In the genomic region with DNA sequence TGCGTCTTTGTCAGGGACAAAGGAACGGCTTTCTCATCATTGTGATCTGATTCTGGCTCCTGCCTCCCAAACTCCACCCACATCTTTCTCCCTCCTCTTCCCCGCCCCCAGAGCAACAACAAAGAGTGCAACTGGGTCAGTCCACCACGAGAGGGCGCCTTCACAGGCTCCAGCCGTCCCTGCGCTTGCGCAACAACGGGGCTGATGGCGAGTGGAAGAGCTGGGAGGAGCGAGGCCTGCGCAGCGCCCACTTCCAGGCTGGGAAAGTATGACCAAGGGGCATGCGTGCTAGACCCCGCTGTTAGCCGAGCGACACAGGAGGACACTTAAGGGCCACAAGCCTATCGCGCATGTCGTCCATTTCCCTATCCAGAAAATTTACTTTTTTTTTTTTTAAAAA, we compare ENCODE assay signal across 8 mouse cellular contexts. TPM values are rescaled to one million over a fixed set of nuclear protein-coding genes. Genes with fewer than 3 reads are reported as not detected.
DNase-seq lines count a peak whose midpoint lies in the region; ATAC-seq and TF ChIP-seq lines count a peak whose summit lies in the region.

No protein-coding gene starts in this region.

- in situ Hi-C loops in CH12.LX (cut with MboI; ENCODE audit: low pct_ligation_motif_present, low pct_unique_long_range_greater_than_20kb, low sequenced_read_pairs) = no loop called here

- peak; percentile 97 for DNase-seq in CH12.LX (ENCODE audit: extremely low read depth)
- peak; percentile 93 for DNase-seq in c-Kit-positive CD71-positive TER-119-negative erythroid progenitor cells, embryonic 14.5 days (ENCODE audit: low read depth)
- DNase-seq in forebrain, embryonic 11.5 days (ENCODE audit: low spot score) = peak; percentile 98
- peak; percentile 96 for DNase-seq in kidney, postnatal 25 days
- peak; percentile 94 for DNase-seq in liver, embryonic 13.5 days
- peak; percentile 99 for DNase-seq in neural tube, embryonic 10.5 days (ENCODE audit: extremely low spot score, low spot score)

- no peak for TF ChIP-seq EP300 in CH12.LX (IDR thresholded peaks at IDR 0.05; ENCODE audit: low read length)

- dilution Hi-C loops in CH12.LX (cut with MboI; ENCODE audit: extremely low pct_ligation_motif_present, extremely low pct_unique_long_range_greater_than_20kb, low sequenced_read_pairs) = no loop called here

- ATAC-seq in forebrain, embryonic 11.5 days (replicated peaks; ENCODE audit: low FRiP score) = peak; percentile 96
- peak; percentile 90 for ATAC-seq in heart, embryonic 16.5 days (replicated peaks; ENCODE audit: extremely low read depth, insufficient read depth, low FRiP score)
- ATAC-seq in liver, embryonic 13.5 days (ENCODE audit: low read depth) = peak; percentile 84
- ATAC-seq in stomach, embryonic 15.5 days (ENCODE audit: insufficient read depth, low FRiP score, low read depth) = peak; percentile 88

- H3K27me3 ChIP-seq in CH12.LX (replicated peaks) = peaks cover 71% of the 10 kb centered on the region
- no peaks in the 10 kb centered on the region for H3K27me3 ChIP-seq in forebrain, embryonic 11.5 days (ENCODE audit: control insufficient read depth, insufficient read depth, low read length)
- no peaks in the 10 kb centered on the region for H3K27me3 ChIP-seq in heart, embryonic 16.5 days (ENCODE audit: control insufficient read depth, insufficient read depth, low read length)
- H3K27me3 ChIP-seq in liver, embryonic 13.5 days = no peaks in the 10 kb centered on the region
- H3K27me3 ChIP-seq in stomach, embryonic 15.5 days (replicated peaks) = no peaks in the 10 kb centered on the region

- peak; percentile 77 for TF ChIP-seq POLR2A in CH12.LX (IDR thresholded peaks at IDR 0.05; ENCODE audit: low read depth, low read length)

- no peaks in the 10 kb centered on the region for H3K9me3 ChIP-seq in CH12.LX (replicated peaks; ENCODE audit: low read length)
- no peaks in the 10 kb centered on the region for H3K9me3 ChIP-seq in forebrain, embryonic 11.5 days (ENCODE audit: control insufficient read depth, low read length)
- H3K9me3 ChIP-seq in heart, embryonic 16.5 days (replicated peaks; ENCODE audit: control insufficient read depth, low read length) = no peaks in the 10 kb centered on the region
- no peaks in the 10 kb centered on the region for H3K9me3 ChIP-seq in liver, embryonic 13.5 days (replicated peaks)
- no peaks in the 10 kb centered on the region for H3K9me3 ChIP-seq in stomach, embryonic 15.5 days

- H3K4me3 ChIP-seq in CH12.LX (replicated peaks in 1 of 3; ENCODE audit: low read depth in 2 of 3, low read length in 2 of 3, poor library complexity in 1 of 3) = peak overlapping the region; percentile 8 to 33 (median 18)
- H3K4me3 ChIP-seq in forebrain, embryonic 11.5 days (ENCODE audit: low read depth, low read length) = peak overlapping the region; percentile 21
- peak overlapping the region; percentile 33 for H3K4me3 ChIP-seq in heart, embryonic 16.5 days (ENCODE audit: low read length)
- peak overlapping the region; percentile 33 for H3K4me3 ChIP-seq in liver, embryonic 13.5 days (replicated peaks)
- H3K4me3 ChIP-seq in stomach, embryonic 15.5 days (replicated peaks) = peak overlapping the region; percentile 26

- peaks cover 0 to 13% of the 10 kb centered on the region in 2 experiments; a peak in 3 of 4 replicates for H3K4me1 ChIP-seq in CH12.LX (ENCODE audit: control insufficient read depth in 1 of 2, insufficient read depth in 2 of 2)
- H3K4me1 ChIP-seq in forebrain, embryonic 11.5 days (replicated peaks; ENCODE audit: control insufficient read depth, insufficient read depth, low read length) = no peaks in the 10 kb centered on the region
- peaks cover 29% of the 10 kb centered on the region for H3K4me1 ChIP-seq in heart, embryonic 16.5 days (ENCODE audit: control insufficient read depth, insufficient read depth, low read length)
- H3K4me1 ChIP-seq in liver, embryonic 13.5 days (replicated peaks) = peaks cover 25% of the 10 kb centered on the region
- no peaks in the 10 kb centered on the region for H3K4me1 ChIP-seq in stomach, embryonic 15.5 days

- no peaks in the 10 kb centered on the region for H3K79me2 ChIP-seq in CH12.LX (replicated peaks; ENCODE audit: control insufficient read depth, extremely low read depth, insufficient read depth, poor library complexity, severe bottlenecking)

- TF ChIP-seq CTCF in CH12.LX (conservative IDR thresholded peaks at IDR 0.05 in 1 of 2, IDR thresholded peaks at IDR 0.05 in 1 of 2; ENCODE audit: low read depth in 2 of 2, low read length in 2 of 2) = peak; percentile 81 to 99

- peak overlapping the region; percentile 58 for H3K9ac ChIP-seq in CH12.LX (ENCODE audit: insufficient read depth, low read depth)
- peak overlapping the region; percentile 55; the same call in 1 of the 2 replicates for H3K9ac ChIP-seq in forebrain, embryonic 11.5 days (ENCODE audit: low read length)
- peak overlapping the region; percentile 11; the same call in 1 of the 2 replicates for H3K9ac ChIP-seq in heart, embryonic 16.5 days (ENCODE audit: low read length)
- H3K9ac ChIP-seq in liver, embryonic 13.5 days = peak overlapping the region; percentile 56
- no peak overlapping the region for H3K9ac ChIP-seq in stomach, embryonic 15.5 days

- peak; percentile 71 for TF ChIP-seq RAD21 in CH12.LX (IDR thresholded peaks at IDR 0.05; ENCODE audit: low read depth, low read length)

- H3K4me2 ChIP-seq in CH12.LX (ENCODE audit: insufficient read depth, low read depth, poor library complexity, severe bottlenecking) = peak overlapping the region; percentile 95
- H3K4me2 ChIP-seq in forebrain, embryonic 11.5 days (ENCODE audit: low read depth, low read length, severe bottlenecking) = peak overlapping the region; percentile 38; the same call in 1 of the 2 replicates
- peak overlapping the region; percentile 59 for H3K4me2 ChIP-seq in heart, embryonic 16.5 days (ENCODE audit: low read depth, low read length)
- peak overlapping the region; percentile 63 for H3K4me2 ChIP-seq in liver, embryonic 13.5 days
- peak overlapping the region; percentile 47 for H3K4me2 ChIP-seq in stomach, embryonic 15.5 days

- no peaks in the 10 kb centered on the region for H3K36me3 ChIP-seq in CH12.LX (replicated peaks in 1 of 2; ENCODE audit: control insufficient read depth in 1 of 2, insufficient read depth in 1 of 2, low read length in 1 of 2)
- no peaks in the 10 kb centered on the region for H3K36me3 ChIP-seq in forebrain, embryonic 11.5 days (ENCODE audit: control insufficient read depth, insufficient read depth, low read length)
- H3K36me3 ChIP-seq in heart, embryonic 16.5 days (ENCODE audit: control insufficient read depth, insufficient read depth) = no peaks in the 10 kb centered on the region
- H3K36me3 ChIP-seq in liver, embryonic 13.5 days = no peaks in the 10 kb centered on the region
- no peaks in the 10 kb centered on the region for H3K36me3 ChIP-seq in stomach, embryonic 15.5 days

- 2% methylated on average over 20 of the region's 20 CpGs for WGBS in forebrain, embryonic 11.5 days
- under 1% methylated on average over 20 of the region's 20 CpGs for WGBS in heart, embryonic 16.5 days
- 0% methylated on average over 20 of the region's 20 CpGs for WGBS in liver, embryonic 13.5 days (ENCODE audit: insufficient replicate concordance)
- under 1% methylated on average over 20 of the region's 20 CpGs for WGBS in stomach, embryonic 15.5 days

- no peak overlapping the region for H3K27ac ChIP-seq in CH12.LX (ENCODE audit: insufficient read depth, low read depth)
- peak overlapping the region; percentile 76; the same call in 1 of the 2 replicates for H3K27ac ChIP-seq in forebrain, embryonic 11.5 days (ENCODE audit: low read depth, low read length)
- H3K27ac ChIP-seq in heart, embryonic 16.5 days (ENCODE audit: low read length) = peak overlapping the region; percentile 1; the same call in 1 of the 2 replicates
- H3K27ac ChIP-seq in liver, embryonic 13.5 days = peak overlapping the region; percentile 80
- H3K27ac ChIP-seq in stomach, embryonic 15.5 days = 0 out of 2 replicates have a peak overlapping the region, but pooled peaks have one; percentile 32

RNA-seq across cellular contexts. Expression of a gene that starts 2.8 kb away (rescaled TPM):
- total RNA-seq in CH12.LX (2012; rRNA removed) (0.08 and 0.34 TPM in 2 replicates), CH12.LX (2014; rRNA removed) (not detected in 2 replicates)
- 0.39 and 0.45 TPM in 2 replicates for polyA plus RNA-seq in CH12.LX (2012; ENCODE audit: insufficient read length, low read depth)
- polyA plus RNA-seq in forebrain, embryonic 11.5 days (2014; fragmentation: Nextera tagmentation; extraction: Ambion mirVana) = not detected in 2 replicates
- polyA plus RNA-seq in heart, embryonic 16.5 days (2015; fragmentation: Nextera tagmentation; extraction: Ambion mirVana) = 27.9 and 29.4 TPM in 2 replicates
- 0.21 and 0.28 TPM in 2 replicates for polyA plus RNA-seq in liver, embryonic 13.5 days (2015; fragmentation: Nextera tagmentation; extraction: Ambion mirVana)
- polyA plus RNA-seq in stomach, embryonic 15.5 days (2015; fragmentation: Nextera tagmentation; extraction: Ambion mirVana) = 0.17 and 0.27 TPM in 2 replicates

RNA-seq across cellular contexts. Expression of a gene that starts 11.6 kb away (rescaled TPM):
- not detected in 2 replicates for total RNA-seq in CH12.LX (2012; rRNA removed)
- total RNA-seq in CH12.LX (2014; rRNA removed) = not detected in 2 replicates
- polyA plus RNA-seq in CH12.LX (2012; ENCODE audit: insufficient read length, low read depth) = not detected in 2 replicates
- not detected in 2 replicates for polyA plus RNA-seq in forebrain, embryonic 11.5 days (2014; fragmentation: Nextera tagmentation; extraction: Ambion mirVana)
- 0.33 TPM in 1 of 2 replicates, not detected in the other for polyA plus RNA-seq in heart, embryonic 16.5 days (2015; fragmentation: Nextera tagmentation; extraction: Ambion mirVana)
- not detected in 2 replicates for polyA plus RNA-seq in liver, embryonic 13.5 days (2015; fragmentation: Nextera tagmentation; extraction: Ambion mirVana)
- polyA plus RNA-seq in stomach, embryonic 15.5 days (2015; fragmentation: Nextera tagmentation; extraction: Ambion mirVana) = not detected in 2 replicates

RNA-seq across cellular contexts. Expression of a gene that starts 11.9 kb away (rescaled TPM):
- total RNA-seq in CH12.LX (2012; rRNA removed) = 21.2 and 21.8 TPM in 2 replicates
- total RNA-seq in CH12.LX (2014; rRNA removed) = 5.7 and 7.8 TPM in 2 replicates
- polyA plus RNA-seq in CH12.LX (2012; ENCODE audit: insufficient read length, low read depth) = 20.3 and 21.2 TPM in 2 replicates
- 17.2 and 18.6 TPM in 2 replicates for polyA plus RNA-seq in forebrain, embryonic 11.5 days (2014; fragmentation: Nextera tagmentation; extraction: Ambion mirVana)
- 5.8 and 6.4 TPM in 2 replicates for polyA plus RNA-seq in heart, embryonic 16.5 days (2015; fragmentation: Nextera tagmentation; extraction: Ambion mirVana)
- 10.0 and 10.6 TPM in 2 replicates for polyA plus RNA-seq in liver, embryonic 13.5 days (2015; fragmentation: Nextera tagmentation; extraction: Ambion mirVana)
- polyA plus RNA-seq in stomach, embryonic 15.5 days (2015; fragmentation: Nextera tagmentation; extraction: Ambion mirVana) = 10.3 TPM in 2 replicates

RNA-seq across cellular contexts. Expression of a gene that starts 30.7 kb away (rescaled TPM):
- total RNA-seq in CH12.LX (2012; rRNA removed) (0.04 and 0.17 TPM in 2 replicates), CH12.LX (2014; rRNA removed) (0.07 TPM in 1 of 2 replicates, not detected in the other)
- polyA plus RNA-seq in CH12.LX (2012; ENCODE audit: insufficient read length, low read depth) = not detected in 2 replicates
- polyA plus RNA-seq in forebrain, embryonic 11.5 days (2014; fragmentation: Nextera tagmentation; extraction: Ambion mirVana) = 56.8 and 59.2 TPM in 2 replicates
- polyA plus RNA-seq in heart, embryonic 16.5 days (2015; fragmentation: Nextera tagmentation; extraction: Ambion mirVana) = 8.6 and 9.0 TPM in 2 replicates
- polyA plus RNA-seq in liver, embryonic 13.5 days (2015; fragmentation: Nextera tagmentation; extraction: Ambion mirVana) = 35.4 and 36.3 TPM in 2 replicates
- 19.8 and 21.1 TPM in 2 replicates for polyA plus RNA-seq in stomach, embryonic 15.5 days (2015; fragmentation: Nextera tagmentation; extraction: Ambion mirVana)

RNA-seq across cellular contexts. Expression of a gene that starts 42.9 kb away (rescaled TPM):
- 0.13 TPM in 2 replicates for total RNA-seq in CH12.LX (2012; rRNA removed)
- total RNA-seq in CH12.LX (2014; rRNA removed) = not detected in 2 replicates
- 0.11 and 0.16 TPM in 2 replicates for polyA plus RNA-seq in CH12.LX (2012; ENCODE audit: insufficient read length, low read depth)
- polyA plus RNA-seq in forebrain, embryonic 11.5 days (2014; fragmentation: Nextera tagmentation; extraction: Ambion mirVana) = 163 and 164 TPM in 2 replicates
- polyA plus RNA-seq in heart, embryonic 16.5 days (2015; fragmentation: Nextera tagmentation; extraction: Ambion mirVana) = 669 and 799 TPM in 2 replicates
- polyA plus RNA-seq in liver, embryonic 13.5 days (2015; fragmentation: Nextera tagmentation; extraction: Ambion mirVana) = 83.0 and 85.6 TPM in 2 replicates
- polyA plus RNA-seq in stomach, embryonic 15.5 days (2015; fragmentation: Nextera tagmentation; extraction: Ambion mirVana) = 1,375 and 1,459 TPM in 2 replicates

Comparison
In these comparisons a context has a peak if more than half of its experiments do, and no peak if none do; other contexts are left out.
1. H3K4me2 ChIP-seq: peak in every context shown above with its lines; median percentile 95 in CH12.LX; 63 in liver, embryonic 13.5 days; 59 in heart, embryonic 16.5 days; 47 in stomach, embryonic 15.5 days; 38 in forebrain, embryonic 11.5 days.
2. RNA of a gene that starts 2.8 kb away (polyA plus RNA-seq): 27.9 to 29.4 TPM in heart, embryonic 16.5 days; 0.39 to 0.45 TPM in CH12.LX, 0.21 to 0.28 TPM in liver, embryonic 13.5 days, 0.17 to 0.27 TPM in stomach, embryonic 15.5 days and not detected in forebrain, embryonic 11.5 days; every median in the first group is over 10 times any median in the second.
3. Peak in every context shown above with its lines, with median percentiles within 50 percentile points of each other: DNase-seq, H3K4me3 ChIP-seq and ATAC-seq.